Mouse (Mus musculus) E14TG2a.4 (cell line): ENCODE measurements around the gene Babam2.

ENCODE experiments used
- CTCF ChIP-seq: conservative IDR thresholded peaks from 2 replicates; pipeline ENCODE4 v1.5.1; 2014; ENCODE audit warnings: low read length
- NANOG ChIP-seq: IDR thresholded peaks from 2 replicates; pipeline ENCODE4 v1.6.1; 2014; ENCODE audit warnings: borderline replicate concordance, low read length, mixed read lengths
- POU5F1 ChIP-seq: IDR thresholded peaks from 2 replicates; pipeline ENCODE4 v1.6.1; 2014; ENCODE audit warnings: low read length, borderline replicate concordance

DNA sequence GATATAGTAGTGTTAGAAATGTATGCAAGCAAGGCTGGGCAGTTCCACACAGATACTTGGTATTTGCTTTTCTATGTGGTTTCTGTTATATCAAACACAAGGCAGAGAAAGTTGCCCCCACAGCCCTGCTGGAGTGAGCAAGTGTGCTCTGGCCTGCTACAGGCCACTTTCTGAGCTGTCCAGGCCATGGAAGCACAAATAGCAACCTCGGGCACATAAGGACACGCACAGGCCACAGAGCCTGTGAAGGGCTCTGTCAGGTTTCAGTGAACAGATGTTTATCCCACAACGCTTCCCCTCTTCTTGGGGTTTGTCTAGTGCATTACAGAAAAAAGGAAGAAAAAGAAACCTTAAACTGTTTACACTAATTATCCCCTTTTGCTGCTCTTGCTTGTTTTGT is 236.9 kb downstream of the Babam2 start:
- TF ChIP-seq CTCF (no peak), NANOG (no peak), POU5F1 (no peak)
